Mouse (Mus musculus) stomach, postnatal 0 days (tissue): ENCODE results near the gene Mycbp2.

ENCODE experiments used
- CTCF ChIP-seq: IDR thresholded peaks from 2 replicates; pipeline ENCODE4 v1.5.1; 2016; ENCODE audit warnings: antibody characterized with exemption, low read depth, mild to moderate bottlenecking, moderate library complexity
- EP300 ChIP-seq: optimal IDR thresholded peaks from 2 replicates; pipeline ENCODE3; 2016; ENCODE audit warnings: antibody characterized with exemption

- TF ChIP-seq CTCF = no peak
- TF ChIP-seq EP300 = no peak
Measured at GRCm38 (mm10) chr14:103378703-103379102, 32.1 kb upstream of the Mycbp2 start.
